In genomic region chr19:9134746-9135511, GRCm38 (mm10) we compare ENCODE assay signal across 8 mouse cellular contexts. TPM values are rescaled to one million over a fixed set of nuclear protein-coding genes. Genes with fewer than 3 reads are reported as not detected.
DNase-seq lines count a peak whose midpoint lies in the region; ATAC-seq and TF ChIP-seq lines count a peak whose summit lies in the region.

No protein-coding gene starts in this region.

- H3K4me3 ChIP-seq in embryonic facial prominence, embryonic 11.5 days (ENCODE audit: low read depth, low read length): peak overlapping the region; percentile 68
- H3K4me3 ChIP-seq in hindbrain, embryonic 11.5 days (ENCODE audit: low read depth, low read length): peak overlapping the region; percentile 67
- peak overlapping the region; percentile 77 for H3K4me3 ChIP-seq in limb, embryonic 14.5 days (replicated peaks; ENCODE audit: low read length)
- H3K4me3 ChIP-seq in midbrain, embryonic 15.5 days: peak overlapping the region; percentile 77

- H3K4me1 ChIP-seq in embryonic facial prominence, embryonic 11.5 days (ENCODE audit: control insufficient read depth, insufficient read depth, low read length): no peaks in the 10 kb centered on the region
- H3K4me1 ChIP-seq in hindbrain, embryonic 11.5 days (replicated peaks; ENCODE audit: control insufficient read depth, insufficient read depth, low read length): no peaks in the 10 kb centered on the region
- H3K4me1 ChIP-seq in limb, embryonic 14.5 days (ENCODE audit: control insufficient read depth, insufficient read depth, low read length): no peaks in the 10 kb centered on the region
- H3K4me1 ChIP-seq in midbrain, embryonic 15.5 days: peaks cover 19% of the 10 kb centered on the region

- no peak overlapping the region for H3K27ac ChIP-seq in embryonic facial prominence, embryonic 11.5 days (replicated peaks; ENCODE audit: low read depth, low read length)
- no peak overlapping the region for H3K27ac ChIP-seq in hindbrain, embryonic 11.5 days (ENCODE audit: low read depth, low read length)
- peak overlapping the region; percentile 53 for H3K27ac ChIP-seq in limb, embryonic 14.5 days (replicated peaks; ENCODE audit: low read depth, low read length)
- peak overlapping the region; percentile 68 for H3K27ac ChIP-seq in midbrain, embryonic 15.5 days

- DNase-seq in frontal cortex, postnatal 14 days (ENCODE audit: low spot score in 2 of 2): no peak
- DNase-seq in ZHBTc4 (ENCODE audit: low read depth, low spot score): peak; percentile 50
- DNase-seq in embryonic facial prominence, embryonic 11.5 days (ENCODE audit: low spot score): peak; percentile 39
- DNase-seq in hindbrain, embryonic 11.5 days (ENCODE audit: low spot score): peak; percentile 49
- DNase-seq in limb, embryonic 14.5 days (ENCODE audit: low spot score): peak; percentile 6
- DNase-seq in testis, postnatal 10 days (ENCODE audit: low spot score): peak; percentile 58

- 2% methylated on average over 35 of the region's 37 CpGs for WGBS in embryonic facial prominence, embryonic 11.5 days
- 2% methylated on average over 32 of the region's 37 CpGs for WGBS in hindbrain, embryonic 11.5 days
- WGBS in limb, embryonic 14.5 days: under 1% methylated on average over 31 of the region's 37 CpGs
- under 1% methylated on average over 36 of the region's 37 CpGs for WGBS in midbrain, embryonic 15.5 days

- H3K9me3 ChIP-seq in embryonic facial prominence, embryonic 11.5 days (replicated peaks; ENCODE audit: control insufficient read depth, low read length): no peaks in the 10 kb centered on the region
- no peaks in the 10 kb centered on the region for H3K9me3 ChIP-seq in hindbrain, embryonic 11.5 days (ENCODE audit: control insufficient read depth, low read length)
- H3K9me3 ChIP-seq in limb, embryonic 14.5 days (ENCODE audit: control insufficient read depth, low read length): no peaks in the 10 kb centered on the region
- H3K9me3 ChIP-seq in midbrain, embryonic 15.5 days: no peaks in the 10 kb centered on the region

- TF ChIP-seq POLR2A in limb, embryonic 14.5 days (IDR thresholded peaks at IDR 0.05; ENCODE audit: borderline replicate concordance, extremely low read depth, insufficient read depth, insufficient read length): no peak

- H3K9ac ChIP-seq in embryonic facial prominence, embryonic 11.5 days (replicated peaks; ENCODE audit: low read length): peak overlapping the region; percentile 75
- H3K9ac ChIP-seq in hindbrain, embryonic 11.5 days (ENCODE audit: low read depth, low read length): peak overlapping the region; percentile 77
- H3K9ac ChIP-seq in limb, embryonic 14.5 days (ENCODE audit: low read depth, low read length, severe bottlenecking): peak overlapping the region; percentile 77
- H3K9ac ChIP-seq in midbrain, embryonic 15.5 days: peak overlapping the region; percentile 72

- H3K4me2 ChIP-seq in embryonic facial prominence, embryonic 11.5 days (ENCODE audit: low read depth, low read length): peak overlapping the region; percentile 93
- peak overlapping the region; percentile 96 for H3K4me2 ChIP-seq in hindbrain, embryonic 11.5 days (replicated peaks; ENCODE audit: low read depth, low read length)
- H3K4me2 ChIP-seq in limb, embryonic 14.5 days (replicated peaks; ENCODE audit: low read depth, low read length, severe bottlenecking): peak overlapping the region; percentile 96
- peak overlapping the region; percentile 98 for H3K4me2 ChIP-seq in midbrain, embryonic 15.5 days

- no peaks in the 10 kb centered on the region for H3K27me3 ChIP-seq in embryonic facial prominence, embryonic 11.5 days (ENCODE audit: control insufficient read depth, insufficient read depth, low read length)
- no peaks in the 10 kb centered on the region for H3K27me3 ChIP-seq in hindbrain, embryonic 11.5 days (ENCODE audit: control insufficient read depth, insufficient read depth, low read length)
- H3K27me3 ChIP-seq in limb, embryonic 14.5 days (ENCODE audit: control insufficient read depth, insufficient read depth, low read length): no peaks in the 10 kb centered on the region
- no peaks in the 10 kb centered on the region for H3K27me3 ChIP-seq in midbrain, embryonic 15.5 days (replicated peaks)

- ATAC-seq in frontal cortex, adult (ENCODE audit: low TSS enrichment): peak; percentile 55
- ATAC-seq in embryonic facial prominence, embryonic 11.5 days (replicated peaks; ENCODE audit: insufficient number of reproducible peaks, low FRiP score, low TSS enrichment, low read depth): peak; percentile 78
- ATAC-seq in hindbrain, embryonic 11.5 days (ENCODE audit: low FRiP score): peak; percentile 83
- peak; percentile 51; the same call in 1 of the 2 replicates for ATAC-seq in limb, embryonic 14.5 days (ENCODE audit: low FRiP score, low read depth)
- ATAC-seq in midbrain, embryonic 15.5 days (replicated peaks): peak; percentile 85

- no peaks in the 10 kb centered on the region for H3K36me3 ChIP-seq in embryonic facial prominence, embryonic 11.5 days (replicated peaks; ENCODE audit: control insufficient read depth, insufficient read depth, low read depth, low read length)
- no peaks in the 10 kb centered on the region for H3K36me3 ChIP-seq in hindbrain, embryonic 11.5 days (ENCODE audit: control insufficient read depth, insufficient read depth, low read length)
- H3K36me3 ChIP-seq in limb, embryonic 14.5 days (ENCODE audit: control insufficient read depth, insufficient read depth, low read length): no peaks in the 10 kb centered on the region
- H3K36me3 ChIP-seq in midbrain, embryonic 15.5 days (replicated peaks): no peaks in the 10 kb centered on the region

RNA-seq across cellular contexts. Expression of gene Asrgl1, which starts 0.5 kb away (rescaled TPM):
- 15.4 and 18.3 TPM in 2 replicates for polyA plus RNA-seq in embryonic facial prominence, embryonic 11.5 days (2014; fragmentation: Nextera tagmentation; extraction: Ambion mirVana)
- 14.9 and 15.6 TPM in 2 replicates for polyA plus RNA-seq in hindbrain, embryonic 11.5 days (2014; fragmentation: Nextera tagmentation; extraction: Ambion mirVana)
- 5.7 and 6.3 TPM in 2 replicates for polyA plus RNA-seq in limb, embryonic 14.5 days (2012; rRNA removed)
- polyA plus RNA-seq in limb, embryonic 14.5 days (2014; fragmentation: Nextera tagmentation; extraction: Ambion mirVana): 8.5 and 11.2 TPM in 2 replicates
- 20.3 and 24.1 TPM in 2 replicates for polyA plus RNA-seq in midbrain, embryonic 15.5 days (2015; fragmentation: Nextera tagmentation; extraction: Ambion mirVana)

RNA-seq across cellular contexts. Expression of gene Scgb1a1, which starts 47.2 kb away (rescaled TPM):
- not detected in 2 replicates for polyA plus RNA-seq in embryonic facial prominence, embryonic 11.5 days (2014; fragmentation: Nextera tagmentation; extraction: Ambion mirVana)
- polyA plus RNA-seq in hindbrain, embryonic 11.5 days (2014; fragmentation: Nextera tagmentation; extraction: Ambion mirVana): not detected in 2 replicates
- 0.35 TPM in 1 of 2 replicates, not detected in the other for polyA plus RNA-seq in limb, embryonic 14.5 days (2012; rRNA removed)
- polyA plus RNA-seq in limb, embryonic 14.5 days (2014; fragmentation: Nextera tagmentation; extraction: Ambion mirVana): not detected in 2 replicates
- polyA plus RNA-seq in midbrain, embryonic 15.5 days (2015; fragmentation: Nextera tagmentation; extraction: Ambion mirVana): not detected in 2 replicates

Comparison
In these comparisons a context has a peak if more than half of its experiments do, and no peak if none do; other contexts are left out.
1. DNase-seq: peak in ZHBTc4 (single experiment), embryonic facial prominence, embryonic 11.5 days (single experiment), hindbrain, embryonic 11.5 days (single experiment), limb, embryonic 14.5 days (single experiment) and testis, postnatal 10 days (single experiment); none in frontal cortex, postnatal 14 days (0 of 2).
2. H3K27ac ChIP-seq: peak in limb, embryonic 14.5 days (single experiment) and midbrain, embryonic 15.5 days (single experiment); none in embryonic facial prominence, embryonic 11.5 days (single experiment) and hindbrain, embryonic 11.5 days (single experiment).
3. Peak in every context shown above with its lines, with median percentiles within 50 percentile points of each other: ATAC-seq, H3K4me2 ChIP-seq, H3K4me3 ChIP-seq and H3K9ac ChIP-seq.